Mouse (Mus musculus) liver, embryonic 15.5 days (tissue): ENCODE data around the gene Gtf2i. TPM values are rescaled to one million over a fixed set of nuclear protein-coding genes. Genes with fewer than 3 reads are reported as not detected.

Experiments
- ATAC-seq: fragments of 200-750 bp; cut with Nextera tagmentation; 2 replicates; pipeline ENCODE4 v1.8.0; 2017; ENCODE audit warnings: moderate number of reproducible peaks, mild to moderate bottlenecking, moderate library complexity; ENCODE audit not compliant: insufficient read depth
- H3K27ac ChIP-seq: fragments of 300-500 bp; sonication (generic); replicated peaks from 2 replicates; pipeline ENCODE4 v1.5.1; 2015; ENCODE audit warnings: mild to moderate bottlenecking, inconsistent platforms
- H3K27me3 ChIP-seq: fragments of 300-500 bp; sonication (generic); 2 replicates; pipeline ENCODE4 v1.6.1; 2015; ENCODE audit warnings: mild to moderate bottlenecking, inconsistent platforms
- H3K36me3 ChIP-seq: fragments of 300-500 bp; sonication (generic); replicated peaks from 2 replicates; pipeline ENCODE4 v1.6.1; 2015; ENCODE audit warnings: moderate library complexity, mild to moderate bottlenecking, inconsistent platforms
- H3K4me1 ChIP-seq: fragments of 300-500 bp; sonication (generic); replicated peaks from 2 replicates; pipeline ENCODE4 v1.6.1; 2015; ENCODE audit warnings: inconsistent platforms
- H3K4me2 ChIP-seq: fragments of 300-500 bp; sonication (generic); 2 replicates; pipeline ENCODE4 v1.6.1; 2015; ENCODE audit warnings: moderate library complexity, mild to moderate bottlenecking, inconsistent platforms
- H3K4me3 ChIP-seq: fragments of 300-500 bp; sonication (generic); replicated peaks from 2 replicates; pipeline ENCODE4 v1.5.1; 2015; ENCODE audit warnings: mild to moderate bottlenecking, inconsistent platforms
- H3K9ac ChIP-seq: fragments of 300-500 bp; sonication (generic); 2 replicates; pipeline ENCODE4 v1.6.1; 2015; ENCODE audit warnings: moderate library complexity, mild to moderate bottlenecking, inconsistent platforms
- H3K9me3 ChIP-seq: fragments of 300-500 bp; sonication (generic); replicated peaks from 2 replicates; pipeline ENCODE4 v1.6.1; 2016; ENCODE audit warnings: inconsistent platforms
- WGBS: fragments of 180-500 bp; shearing (Covaris S2); methylation state at CpG from one replicate; pipeline ENCODE4 v1.1.7; 2015; ENCODE audit warnings: mixed read lengths; ENCODE audit not compliant: insufficient replicate concordance; 5-methylcytosine and 5-hydroxymethylcytosine counted together
- polyA plus RNA-seq: library from polyadenylated mRNA; unstranded; fragments of >200 nt; fragmentation: Nextera tagmentation; extraction: Ambion mirVana; gene quantifications from 2 replicates; pipeline ENCODE4 v1.2.1, GENCODE M21; 2015

Gtf2i gene
- polyA plus RNA-seq, 1 experiment from 2014 or later = 35.7 TPM

DNA sequence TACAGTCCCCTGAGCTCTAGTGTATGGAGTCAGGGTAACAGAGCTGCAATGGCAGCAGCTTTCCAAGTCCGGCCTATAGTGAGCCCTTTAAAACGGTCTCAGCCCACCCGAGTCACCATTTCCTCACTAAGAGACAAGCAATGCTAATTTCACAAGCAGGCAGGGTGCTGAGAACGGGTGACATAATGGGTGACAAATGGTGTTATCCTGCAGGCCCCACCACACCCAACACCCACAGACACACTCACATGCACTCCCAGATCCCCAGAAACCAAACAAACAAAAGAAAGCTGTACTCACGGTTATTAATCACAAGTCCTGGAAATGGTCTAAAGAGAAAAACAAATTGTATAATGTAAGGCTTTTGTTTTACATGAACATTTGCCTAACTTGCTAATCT, 72.7 kb downstream of the Gtf2i start:
- H3K4me3 ChIP-seq = no peak overlapping the region
- no peak overlapping the region for H3K9ac ChIP-seq
- no peak for ATAC-seq
- H3K36me3 ChIP-seq = peaks cover 98% of the 10 kb centered on the region
- H3K27ac ChIP-seq = no peak overlapping the region
- peaks cover 9% of the 10 kb centered on the region; the same call in 1 of the 2 replicates for H3K4me1 ChIP-seq
- no peaks in the 10 kb centered on the region for H3K27me3 ChIP-seq
- H3K4me2 ChIP-seq = no peak overlapping the region
- no peaks in the 10 kb centered on the region for H3K9me3 ChIP-seq
- 65% methylated on average over 5 of the region's 5 CpGs for WGBS

DNA sequence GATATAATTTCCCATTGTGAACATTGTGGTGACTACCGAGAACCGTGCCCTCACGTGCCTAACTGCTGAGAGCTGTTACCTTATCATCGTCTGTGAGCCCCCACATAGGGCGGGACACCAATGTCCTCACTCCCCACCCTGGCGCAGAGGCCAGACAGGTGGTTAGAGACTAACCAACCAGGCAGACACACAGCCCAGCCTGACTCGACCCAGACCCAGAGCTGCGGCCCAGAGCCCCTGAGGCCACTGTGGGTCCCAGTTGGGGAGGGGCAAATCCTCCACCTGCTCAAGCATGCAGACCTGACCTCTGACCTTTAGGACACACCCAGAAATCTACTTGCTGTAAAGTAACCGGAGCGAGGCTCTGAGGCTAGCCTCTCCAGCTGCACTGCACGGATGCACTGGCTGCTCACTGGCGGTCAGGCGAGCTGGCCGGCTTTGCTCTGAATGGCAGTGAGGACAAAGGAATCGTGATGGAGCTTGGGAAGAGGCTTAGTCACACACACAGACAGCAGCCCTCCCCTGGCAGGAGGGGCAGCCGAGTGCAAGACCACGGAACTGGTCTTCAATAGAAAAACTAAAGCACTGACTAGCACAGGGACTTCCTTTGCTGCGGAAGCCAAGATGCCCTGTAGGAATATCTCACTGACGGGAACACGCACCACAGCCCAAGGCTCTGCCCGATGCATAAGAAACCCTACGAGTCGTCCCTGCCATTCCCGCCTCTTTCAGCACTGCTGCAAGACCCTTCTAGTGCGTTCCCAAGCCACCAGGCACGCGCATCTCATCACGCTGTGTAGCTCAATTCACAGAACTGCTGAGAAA, 76.4 kb downstream of the Gtf2i start:
- Histone ChIP-seq H3K27ac (no peak overlapping the region), H3K4me1 (peaks cover 40% of the 10 kb centered on the region), H3K9me3 (no peaks in the 10 kb centered on the region), H3K9ac (no peak overlapping the region), H3K4me3 (no peak overlapping the region), H3K36me3 (peaks cover 62% of the 10 kb centered on the region), H3K4me2 (no peak overlapping the region), H3K27me3 (no peaks in the 10 kb centered on the region)
- peak; percentile 35; the same call in 1 of the 2 replicates for ATAC-seq
- 75% methylated on average over 28 of the region's 28 CpGs for WGBS

DNA sequence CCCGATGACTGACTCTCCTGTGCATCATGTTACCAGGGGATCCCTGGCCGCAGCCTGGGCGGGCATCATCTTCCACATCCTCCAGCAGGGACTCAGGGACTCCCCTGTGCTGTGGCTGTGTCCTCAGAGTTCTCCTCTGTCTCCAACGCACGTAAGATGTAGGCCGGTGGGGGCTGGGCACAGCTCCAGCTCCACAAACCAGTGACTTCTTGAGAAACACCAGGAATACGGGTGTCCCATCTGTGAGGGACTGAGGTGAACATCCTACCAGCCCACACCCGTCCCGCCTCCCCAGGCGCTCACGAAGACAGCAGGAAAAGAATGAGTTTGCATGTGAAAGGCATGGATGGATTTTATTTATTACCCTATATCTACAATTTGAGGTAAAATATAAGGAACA, 77.1 kb downstream of the Gtf2i start:
- Histone ChIP-seq H3K4me1 (peaks cover 46% of the 10 kb centered on the region), H3K4me2 (no peak overlapping the region), H3K4me3 (no peak overlapping the region), H3K27me3 (no peaks in the 10 kb centered on the region), H3K36me3 (peaks cover 55% of the 10 kb centered on the region), H3K9ac (no peak overlapping the region), H3K27ac (no peak overlapping the region), H3K9me3 (no peaks in the 10 kb centered on the region)
- ATAC-seq = no peak
- 80% methylated on average over 11 of the region's 11 CpGs for WGBS

DNA sequence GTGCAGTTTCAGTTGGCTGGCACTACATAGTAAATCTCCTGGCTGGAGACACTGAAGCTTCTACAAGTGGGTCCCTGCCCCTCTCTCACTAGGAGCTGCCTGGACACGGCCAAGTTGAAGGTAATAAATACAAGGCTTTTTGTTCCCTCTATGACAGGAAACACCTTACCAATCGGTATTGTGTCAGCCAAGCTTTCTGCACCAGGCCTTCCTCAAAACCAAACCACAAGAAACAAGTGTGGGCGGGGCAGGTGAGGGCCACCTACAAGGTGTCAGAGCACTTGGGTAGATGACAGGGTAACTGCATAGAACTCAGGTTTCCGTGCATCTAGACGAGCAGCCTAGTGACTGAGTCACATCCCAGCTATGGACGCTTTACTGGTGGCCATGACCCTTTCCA, 77.8 kb downstream of the Gtf2i start:
- ATAC-seq = no peak
- H3K27ac ChIP-seq = no peak overlapping the region; the same call in 1 of the 2 replicates
- no peaks in the 10 kb centered on the region for H3K9me3 ChIP-seq
- no peak overlapping the region for H3K9ac ChIP-seq
- no peaks in the 10 kb centered on the region for H3K27me3 ChIP-seq
- peaks cover 48% of the 10 kb centered on the region for H3K36me3 ChIP-seq
- peaks cover 52% of the 10 kb centered on the region for H3K4me1 ChIP-seq
- H3K4me3 ChIP-seq = no peak overlapping the region
- 52% methylated on average over 6 of the region's 6 CpGs for WGBS
- H3K4me2 ChIP-seq = no peak overlapping the region

DNA sequence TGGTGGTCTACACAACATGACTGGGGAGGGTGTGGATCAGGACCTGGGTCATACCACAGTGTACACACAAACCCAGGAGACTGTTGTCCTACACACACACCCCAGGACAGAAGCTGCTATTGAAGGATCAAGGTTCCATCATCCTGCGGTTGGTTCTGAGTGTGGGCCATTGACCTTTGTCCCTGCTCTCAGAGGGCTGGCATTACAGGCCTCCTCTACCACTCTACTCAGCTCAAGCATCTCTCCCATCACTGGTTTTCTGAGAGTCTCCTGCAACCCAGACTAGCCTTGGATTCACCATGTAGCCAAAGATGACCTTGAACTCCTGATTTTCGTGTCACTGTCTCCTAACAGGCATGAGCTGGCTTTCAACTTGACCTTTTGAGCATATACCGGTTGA, 78.3 kb downstream of the Gtf2i start:
- Histone ChIP-seq H3K4me2 (no peak overlapping the region), H3K27me3 (no peaks in the 10 kb centered on the region), H3K36me3 (peaks cover 42% of the 10 kb centered on the region), H3K4me3 (no peak overlapping the region), H3K9me3 (no peaks in the 10 kb centered on the region), H3K27ac (no peak overlapping the region; the same call in 1 of the 2 replicates), H3K9ac (no peak overlapping the region), H3K4me1 (peaks cover 54% of the 10 kb centered on the region)
- no peak for ATAC-seq
- WGBS = 73% methylated on average over 3 of the region's 3 CpGs

DNA sequence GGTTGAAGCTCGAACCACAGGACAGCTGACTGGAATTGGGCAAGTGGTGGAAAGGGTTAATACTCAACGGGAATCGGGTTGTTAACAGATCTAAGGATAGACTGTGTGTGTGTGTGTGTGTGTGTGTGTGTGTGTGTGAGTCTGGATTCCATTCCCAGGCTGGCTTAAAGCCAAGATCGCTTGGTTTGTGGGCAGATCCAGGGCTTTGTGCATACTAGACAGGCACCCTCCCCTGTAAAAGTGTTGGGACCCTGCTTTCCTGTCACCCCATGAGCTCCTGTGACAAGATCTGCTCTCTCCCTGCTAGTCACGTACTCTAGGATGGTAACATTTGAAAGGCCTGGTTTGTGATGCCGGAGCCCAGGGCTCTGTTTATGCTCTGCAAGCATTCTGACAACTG, 79.4 kb downstream of the Gtf2i start:
- Histone ChIP-seq H3K9me3 (no peaks in the 10 kb centered on the region), H3K27ac (no peak overlapping the region), H3K4me2 (no peak overlapping the region), H3K27me3 (no peaks in the 10 kb centered on the region), H3K4me1 (peaks cover 54% of the 10 kb centered on the region), H3K36me3 (peaks cover 31% of the 10 kb centered on the region), H3K9ac (no peak overlapping the region), H3K4me3 (no peak overlapping the region)
- WGBS = 46% methylated on average over 6 of the region's 6 CpGs
- no peak for ATAC-seq

- Histone ChIP-seq H3K27ac (peak overlapping the region; percentile 38; the same call in 1 of the 2 replicates), H3K9ac (no peak overlapping the region), H3K4me3 (no peak overlapping the region), H3K9me3 (no peaks in the 10 kb centered on the region), H3K36me3 (peaks cover 22% of the 10 kb centered on the region), H3K4me2 (no peak overlapping the region), H3K27me3 (no peaks in the 10 kb centered on the region), H3K4me1 (peaks cover 54% of the 10 kb centered on the region)
- 41% methylated on average over 2 of the region's 2 CpGs for WGBS
- ATAC-seq = no peak
Observed at GRCm38 (mm10) chr5:134234205-134234604, 80.4 kb downstream of the Gtf2i start.

DNA sequence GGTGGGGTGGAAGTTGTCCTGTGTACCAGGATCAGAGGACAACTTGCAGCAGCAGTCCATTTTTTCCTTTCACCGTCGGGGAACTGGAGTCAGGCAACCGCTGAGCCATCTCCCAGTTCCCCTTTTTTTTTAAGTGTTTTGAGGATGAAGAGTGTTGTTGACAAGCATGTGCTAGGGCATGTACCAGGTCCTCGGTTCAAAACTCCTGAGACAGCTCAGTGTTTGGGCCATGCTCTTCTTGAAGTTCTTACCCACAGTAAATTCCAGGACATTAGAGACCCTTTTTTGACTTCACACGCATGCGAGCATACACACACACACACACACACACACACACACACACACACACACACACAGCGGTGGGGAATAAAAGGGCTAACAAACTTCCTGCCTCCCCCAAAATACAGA, 81.3 kb downstream of the Gtf2i start:
- Histone ChIP-seq H3K27me3 (no peaks in the 10 kb centered on the region), H3K9ac (no peak overlapping the region), H3K4me3 (no peak overlapping the region), H3K9me3 (no peaks in the 10 kb centered on the region), H3K4me1 (peaks cover 53% of the 10 kb centered on the region), H3K27ac (peak overlapping the region; percentile 64; the same call in 1 of the 2 replicates), H3K36me3 (peaks cover 13% of the 10 kb centered on the region), H3K4me2 (no peak overlapping the region)
- no peak for ATAC-seq
- WGBS = 25% methylated on average over 7 of the region's 7 CpGs

DNA sequence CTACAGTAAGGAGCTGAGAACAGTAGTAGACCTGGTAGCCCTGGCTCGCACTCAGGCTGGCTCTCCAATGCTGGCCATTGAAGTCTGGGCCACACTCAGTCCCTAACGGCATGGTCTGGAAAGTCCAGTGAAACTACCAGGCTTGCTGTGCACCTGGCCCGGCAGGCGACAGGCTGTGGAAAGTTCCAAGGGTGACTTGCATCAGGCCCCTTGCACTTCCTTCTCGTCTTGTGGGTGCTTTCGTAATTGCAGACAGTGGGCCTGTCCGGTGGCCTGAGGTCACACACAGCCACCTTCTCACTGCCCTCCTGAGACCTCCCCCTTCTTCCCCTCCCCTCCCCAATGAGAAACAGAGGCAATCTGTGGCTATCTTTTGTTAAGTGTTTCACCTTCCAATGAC, 82.0 kb downstream of the Gtf2i start:
- H3K27ac ChIP-seq = peak overlapping the region; percentile 64
- H3K36me3 ChIP-seq = peaks cover 6% of the 10 kb centered on the region
- H3K9me3 ChIP-seq = no peaks in the 10 kb centered on the region
- peaks cover 51% of the 10 kb centered on the region for H3K4me1 ChIP-seq
- H3K4me2 ChIP-seq = peak overlapping the region; percentile 34; the same call in 1 of the 2 replicates
- WGBS = 10% methylated on average over 7 of the region's 7 CpGs
- no peak overlapping the region for H3K9ac ChIP-seq
- peak; percentile 10 for ATAC-seq
- H3K27me3 ChIP-seq = no peaks in the 10 kb centered on the region
- H3K4me3 ChIP-seq = no peak overlapping the region

DNA sequence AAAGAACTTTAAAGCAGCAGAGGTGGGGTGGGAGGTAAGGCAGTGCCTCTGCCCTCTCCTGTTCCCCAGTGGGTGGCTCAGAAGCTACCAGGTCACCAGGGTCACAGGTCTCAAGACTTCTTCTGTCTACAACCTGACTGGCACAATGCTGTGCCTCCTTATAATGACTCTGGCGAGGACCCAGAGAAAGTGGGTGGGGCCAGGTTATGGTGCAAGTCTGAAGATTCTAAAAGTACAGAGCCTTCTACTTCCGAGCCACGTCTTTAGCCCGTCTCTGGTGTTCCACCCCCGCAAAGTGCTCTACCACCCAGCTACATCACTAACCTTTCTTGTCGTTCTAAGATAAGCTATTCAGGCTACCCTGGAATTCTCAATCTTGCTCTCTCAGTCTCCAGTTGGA, 82.4 kb downstream of the Gtf2i start:
- Histone ChIP-seq H3K27me3 (no peaks in the 10 kb centered on the region), H3K36me3 (peaks cover 2% of the 10 kb centered on the region), H3K4me2 (peak overlapping the region; percentile 34; the same call in 1 of the 2 replicates), H3K9ac (no peak overlapping the region), H3K9me3 (no peaks in the 10 kb centered on the region), H3K4me3 (no peak overlapping the region), H3K4me1 (peaks cover 47% of the 10 kb centered on the region), H3K27ac (peak overlapping the region; percentile 64)
- 9% methylated on average over 6 of the region's 6 CpGs for WGBS
- ATAC-seq = peak; percentile 40

DNA sequence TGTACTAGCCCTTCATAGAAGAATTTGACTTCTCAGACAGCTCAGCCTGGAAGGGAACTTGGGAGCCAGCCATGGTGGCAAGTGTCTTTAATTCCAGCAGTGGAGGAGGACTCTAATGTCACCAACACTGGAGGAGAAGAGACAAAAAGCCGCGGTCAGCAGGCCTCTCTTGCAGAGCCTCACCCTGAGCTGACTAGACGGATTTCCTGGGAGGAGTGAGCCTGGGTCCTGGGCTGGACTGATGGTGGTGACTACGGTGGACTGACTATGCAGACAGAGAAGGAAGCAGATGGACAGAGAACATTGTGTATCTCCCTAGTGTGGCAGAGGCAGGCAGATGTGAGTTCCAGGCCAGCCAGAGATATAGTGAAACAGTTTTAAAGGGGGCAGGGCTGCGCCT, 83.2 kb downstream of the Gtf2i start:
- H3K27me3 ChIP-seq = no peaks in the 10 kb centered on the region
- WGBS = 20% methylated on average over 5 of the region's 5 CpGs
- peak overlapping the region; percentile 64 for H3K27ac ChIP-seq
- H3K4me1 ChIP-seq = peaks cover 41% of the 10 kb centered on the region
- H3K36me3 ChIP-seq = no peaks in the 10 kb centered on the region
- peak; percentile 23; the same call in 1 of the 2 replicates for ATAC-seq
- H3K9ac ChIP-seq = no peak overlapping the region
- H3K9me3 ChIP-seq = no peaks in the 10 kb centered on the region
- no peak overlapping the region for H3K4me3 ChIP-seq
- H3K4me2 ChIP-seq = no peak overlapping the region
